Mouse (Mus musculus) MEL-GATA-1-ER (cell line): ENCODE data around the gene Pum3.
A peak's percentile ranks its signal among the peaks of the same experiment; 100 is the strongest.

Source experiments
- DNase-seq: peaks from one replicate; pipeline ENCODE4 v3.0.0-alpha.2; 2012; ENCODE audit warnings: low read depth; ENCODE audit errors: extremely low read depth

The Pum3 gene

GRCm38 (mm10) chr19:27429745-27430251 lies at the start of gene Pum3:
Gene Pum3 (minus strand): TSS chr19:27429825.
- peak; percentile 98 for DNase-seq

GRCm38 (mm10) chr19:27466691-27467090 lies 37.1 kb upstream of the Pum3 start:
- DNase-seq, result no peak

GRCm38 (mm10) chr19:27462656-27463055 lies 33.0 kb upstream of the Pum3 start:
- no peak for DNase-seq

DNA sequence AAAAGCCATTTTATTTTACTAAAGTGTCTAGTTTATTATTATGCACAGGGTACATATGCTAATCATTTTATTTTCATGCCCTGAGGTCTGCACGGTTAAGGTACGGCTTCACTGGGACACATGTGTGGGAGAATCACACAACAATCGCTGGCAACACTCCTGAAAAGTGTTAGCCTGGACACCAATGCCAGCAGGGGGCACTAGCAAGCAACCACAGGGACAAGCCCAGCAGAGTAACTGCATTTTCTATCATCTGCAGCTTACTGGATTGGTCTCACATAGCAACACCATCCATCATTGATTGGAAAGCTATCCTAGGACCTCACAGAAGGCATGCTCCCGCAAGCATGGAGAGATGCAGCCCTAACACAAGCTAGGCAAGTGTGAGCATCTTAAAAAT lies 20.8 kb upstream of the Pum3 start:
- DNase-seq, result no peak

DNA sequence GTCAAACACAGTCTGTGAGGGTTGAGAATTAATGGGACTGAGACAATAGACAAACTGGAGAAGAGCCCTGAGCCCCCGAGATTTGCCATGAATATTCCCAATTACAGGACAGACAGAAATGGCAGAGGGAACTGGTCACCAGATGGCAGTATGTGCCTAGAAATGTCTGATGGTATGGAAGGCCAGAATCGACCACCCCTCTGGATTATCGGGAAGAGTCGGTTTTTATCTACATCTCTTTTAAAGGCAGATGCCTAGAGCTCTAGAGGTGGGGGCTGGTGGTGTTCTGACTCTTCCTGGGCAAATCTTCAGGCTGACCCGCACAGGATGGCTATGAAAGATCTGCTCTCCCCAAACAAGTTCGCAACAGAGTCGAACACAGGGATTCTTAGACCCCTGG lies 17.9 kb upstream of the Pum3 start:
- no peak for DNase-seq

GRCm38 (mm10) chr19:27441106-27441505 lies 11.5 kb upstream of the Pum3 start:
- DNase-seq, result no peak

GRCm38 (mm10) chr19:27437982-27438652 lies 8.5 kb upstream of the Pum3 start:
- DNase-seq, result no peak

- DNase-seq, result no peak
Observed at GRCm38 (mm10) chr19:27430406-27430805, 781 bp upstream of the Pum3 start.

GRCm38 (mm10) chr19:27429281-27429680 lies 344 bp downstream of the Pum3 start:
- DNase-seq, result peak; percentile 36

- DNase-seq, result no peak
Observed at GRCm38 (mm10) chr19:27427865-27428264, 1.8 kb downstream of the Pum3 start.

GRCm38 (mm10) chr19:27426451-27426850 lies 3.2 kb downstream of the Pum3 start:
- DNase-seq, result no peak

- DNase-seq, result no peak
Observed at GRCm38 (mm10) chr19:27425656-27426055, 4.0 kb downstream of the Pum3 start.

- no peak for DNase-seq
Observed at GRCm38 (mm10) chr19:27417375-27417774, 12.2 kb downstream of the Pum3 start.

DNA sequence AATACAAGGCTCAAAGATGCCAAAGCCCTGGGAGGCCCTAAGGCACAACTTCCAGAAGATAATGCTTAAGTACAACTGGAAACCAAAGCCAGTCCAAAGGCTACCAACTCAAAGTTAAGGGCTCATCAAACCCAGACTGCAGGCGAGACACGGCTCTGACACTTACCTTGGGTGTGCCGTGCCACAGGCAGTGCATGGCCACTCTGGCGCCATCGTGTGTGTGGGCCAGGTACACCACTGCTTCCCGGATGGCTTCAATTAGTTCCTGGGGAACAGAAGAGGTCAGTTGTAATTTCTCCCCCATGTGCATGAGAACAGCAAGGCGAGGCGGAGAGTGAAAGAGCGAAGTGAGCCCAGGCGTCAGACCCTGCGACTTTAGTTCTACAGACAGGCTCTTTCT lies 13.1 kb downstream of the Pum3 start:
- DNase-seq, result no peak

DNA sequence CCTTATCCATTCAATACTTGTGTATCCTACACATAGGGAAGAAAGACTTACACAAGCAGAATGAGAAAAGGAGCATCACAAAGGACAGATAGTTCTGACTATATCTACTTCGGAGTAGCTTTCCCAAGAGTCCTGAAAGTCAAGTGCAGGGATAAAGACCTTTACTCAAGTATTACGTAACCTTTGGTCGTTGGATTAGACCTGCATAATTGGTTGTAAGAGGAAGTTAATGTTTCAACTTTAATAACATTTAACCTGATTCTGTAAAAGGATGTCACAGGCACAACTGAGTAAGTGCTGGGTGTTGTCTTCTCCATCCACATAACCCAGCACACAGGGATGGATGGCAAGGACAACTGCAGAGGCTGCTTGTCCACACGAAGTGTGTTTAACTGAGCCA lies 18.3 kb downstream of the Pum3 start:
- no peak for DNase-seq

DNA sequence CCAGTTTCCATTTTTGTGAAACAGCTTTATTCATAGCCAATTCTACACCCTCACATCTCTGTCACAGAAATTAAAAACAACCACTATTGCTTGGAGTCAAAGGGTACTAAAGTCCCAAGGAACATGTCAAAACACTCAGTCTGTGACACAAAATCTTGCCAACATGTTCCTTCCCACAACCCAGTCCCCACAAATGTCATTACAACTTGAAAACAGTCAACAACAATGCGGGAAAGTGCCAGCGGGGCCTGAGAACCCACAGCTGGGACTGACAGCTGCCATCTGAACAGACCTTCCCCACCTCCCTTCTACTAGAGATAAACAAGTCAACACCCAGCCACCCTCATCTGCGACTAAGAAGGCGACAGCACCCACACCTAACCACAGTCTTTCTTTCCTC lies 18.9 kb downstream of the Pum3 start:
- DNase-seq, result no peak

- DNase-seq, result no peak
Observed at GRCm38 (mm10) chr19:27409782-27410181, 19.8 kb downstream of the Pum3 start.

GRCm38 (mm10) chr19:27409196-27409595 lies 20.4 kb downstream of the Pum3 start:
- no peak for DNase-seq

DNA sequence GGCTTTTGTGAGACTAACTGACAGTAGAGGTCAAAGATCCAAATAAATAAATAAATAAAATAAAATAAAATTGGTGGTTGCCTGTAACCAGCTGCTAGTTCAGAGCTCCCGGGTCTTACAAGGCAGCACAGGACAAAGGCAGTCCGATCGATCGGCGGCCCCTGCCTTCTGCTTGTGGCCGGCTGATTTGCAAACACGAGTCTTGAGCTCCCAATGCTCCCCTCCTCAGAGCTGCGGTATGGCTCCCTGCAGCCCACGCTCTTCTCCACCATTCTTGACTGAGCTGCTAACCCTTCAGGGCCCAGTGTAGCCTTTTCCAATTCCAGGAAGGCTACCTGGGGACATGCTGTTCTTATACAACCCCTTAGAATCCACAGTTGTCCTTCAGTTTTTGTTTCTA lies 31.8 kb downstream of the Pum3 start:
- no peak for DNase-seq

DNA sequence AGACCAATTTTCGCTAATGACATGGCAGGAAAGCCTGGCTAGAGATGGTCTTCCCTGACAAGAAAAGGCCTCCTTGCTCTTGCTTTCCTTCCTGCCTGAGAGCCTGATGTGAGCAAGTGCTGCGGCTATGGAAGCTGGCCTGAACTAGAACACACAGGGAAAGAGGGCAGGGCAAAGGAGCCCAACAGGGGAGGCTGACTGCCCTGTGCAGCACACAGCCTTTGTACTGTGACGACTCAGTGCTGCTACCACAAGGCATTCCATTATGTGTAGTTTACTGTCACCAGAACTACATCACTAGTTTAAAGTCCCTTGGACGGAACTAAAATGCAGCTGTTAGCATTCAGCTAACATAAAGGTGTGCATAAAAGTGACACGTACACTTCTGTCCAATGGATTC lies 32.4 kb downstream of the Pum3 start:
- DNase-seq, result no peak

DNA sequence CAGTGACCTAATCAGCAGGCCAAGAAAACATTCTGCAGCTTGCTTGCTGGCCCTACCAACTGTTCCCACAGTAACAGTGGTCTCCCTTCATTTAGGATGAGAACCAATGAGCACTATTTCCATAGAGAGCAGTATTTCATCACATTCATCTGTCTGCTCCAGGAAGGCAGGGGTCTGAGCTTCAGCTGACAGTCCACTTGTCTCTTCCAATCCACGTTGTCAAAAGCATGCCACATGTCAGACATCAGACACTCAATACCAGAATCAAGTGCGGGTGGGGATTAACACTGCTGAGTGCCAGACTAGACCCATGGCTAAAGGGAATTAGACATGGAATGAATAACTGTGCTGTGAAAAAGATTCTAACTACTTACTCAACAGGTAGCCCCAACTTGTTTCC lies 32.9 kb downstream of the Pum3 start:
- no peak for DNase-seq

DNA sequence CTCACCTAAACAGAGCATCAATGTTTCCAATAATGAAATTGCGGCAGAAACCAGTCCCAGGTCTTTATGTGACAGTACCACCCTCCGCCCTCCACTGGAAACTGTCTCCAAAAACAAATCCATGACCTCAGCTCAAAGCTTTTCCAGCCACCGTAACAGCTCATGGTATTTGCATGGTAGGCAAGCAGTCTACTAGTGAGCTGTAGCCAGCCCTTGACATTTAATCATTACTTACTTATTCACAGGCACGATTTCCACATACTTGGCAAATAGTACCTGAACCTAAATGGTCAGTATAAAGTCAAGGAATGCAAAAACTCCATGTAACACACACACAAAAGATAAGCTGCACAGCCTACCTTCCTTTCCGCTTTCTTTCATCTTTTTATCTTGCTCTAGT lies 33.7 kb downstream of the Pum3 start:
- DNase-seq, result no peak

DNA sequence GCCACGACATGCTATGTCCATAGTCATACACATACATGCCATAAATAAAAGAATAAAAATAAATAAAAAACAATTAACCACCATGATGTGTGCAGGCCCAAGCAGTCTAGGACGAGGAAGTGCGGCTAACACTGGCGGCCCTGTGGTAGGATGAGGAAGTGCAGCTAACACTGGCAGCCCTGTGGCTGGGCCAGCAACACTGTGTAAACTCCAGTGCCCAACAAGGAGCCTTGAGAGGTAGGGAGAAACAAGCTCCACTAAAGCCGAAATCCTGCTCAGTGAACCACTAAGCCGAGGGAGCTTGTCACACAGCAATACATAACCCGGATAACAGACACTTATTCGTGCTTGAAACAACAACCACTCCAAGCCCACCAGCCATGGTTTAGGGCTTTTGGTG lies 34.1 kb downstream of the Pum3 start:
- peak; percentile 9 for DNase-seq
